ENCODE assay signal across 10 mouse cellular contexts in genomic region chr1:172489585-172490250, GRCm38 (mm10). TPM values are rescaled to one million over a fixed set of nuclear protein-coding genes. Genes with fewer than 3 reads are reported as not detected.
A peak's percentile ranks its signal among the peaks of the same experiment; 100 is the strongest.
DNase-seq lines count a peak whose midpoint lies in the region; ATAC-seq and TF ChIP-seq lines count a peak whose summit lies in the region.
"Had no signal": no experiment of that assay in that cellular context is flagged by ENCODE, and none has a peak within 500 bp of the region (broad histone marks: within the 10 kb centered on the region; RNA-seq: fewer than 3 reads in every experiment).

No protein-coding gene starts in this region.

- TF ChIP-seq EP300 in heart, adult 2 months (IDR thresholded peaks at IDR 0.05; ENCODE audit: insufficient read depth, low read depth, low read length) = no peak

- H3K4me3 ChIP-seq in heart, adult 2 months = peak overlapping the region; percentile 45; the same call in 1 of the 2 replicates
- H3K4me3 ChIP-seq in brown adipose tissue, adult 24 weeks (ENCODE audit: insufficient read depth, low read depth, low read length) = 0 out of 2 replicates have a peak overlapping the region, but pooled peaks have one; percentile 52
- peak overlapping the region; percentile 16; the same call in 1 of the 2 replicates for H3K4me3 ChIP-seq in hindbrain, embryonic 12.5 days
- peak overlapping the region; percentile 25; the same call in 1 of the 2 replicates for H3K4me3 ChIP-seq in midbrain, embryonic 10.5 days

- no peak for TF ChIP-seq POLR2A in heart, adult 2 months (IDR thresholded peaks at IDR 0.05; ENCODE audit: insufficient read depth, low read depth, low read length)

- H3K27ac ChIP-seq in heart, adult 2 months = no peak overlapping the region; the same call in 1 of the 2 replicates
- no peak overlapping the region for H3K27ac ChIP-seq in brown adipose tissue, adult 24 weeks (replicated peaks; ENCODE audit: low read depth, low read length)
- no peak overlapping the region for H3K27ac ChIP-seq in hindbrain, embryonic 12.5 days
- H3K27ac ChIP-seq in midbrain, embryonic 10.5 days (replicated peaks) = no peak overlapping the region; the same call in 1 of the 2 replicates
- H3K27ac ChIP-seq: macrophage had no signal

- 48% methylated on average over 12 of the region's 12 CpGs for WGBS in heart, adult 2 months
- 63% methylated on average over 12 of the region's 12 CpGs for WGBS in hindbrain, embryonic 12.5 days
- WGBS in midbrain, embryonic 10.5 days = 59% methylated on average over 12 of the region's 12 CpGs

- intact Hi-C loops in heart, adult 2 months (cut with DNase I) = loop anchor here (1.0 to 10.0 kb wide), 3 partner anchors 77 to 465 kb away; partner anchors contain the start of genes Dusp23 and Vangl2

- no peaks in the 10 kb centered on the region for H3K36me3 ChIP-seq in heart, adult 2 months (ENCODE audit: control insufficient read depth, insufficient read depth, low read length)
- peaks cover 53% of the 10 kb centered on the region for H3K36me3 ChIP-seq in hindbrain, embryonic 12.5 days
- peaks cover 89% of the 10 kb centered on the region for H3K36me3 ChIP-seq in midbrain, embryonic 10.5 days

- TF ChIP-seq CTCF in heart, adult 2 months (IDR thresholded peaks at IDR 0.05) = no peak

- peak; percentile 17 for ATAC-seq in hindbrain, embryonic 12.5 days (ENCODE audit: low FRiP score)

- H3K27me3 ChIP-seq in heart, adult 2 months (ENCODE audit: control insufficient read depth, insufficient read depth, low read length) = no peaks in the 10 kb centered on the region
- H3K27me3 ChIP-seq in hindbrain, embryonic 12.5 days = no peaks in the 10 kb centered on the region
- H3K27me3 ChIP-seq in midbrain, embryonic 10.5 days (ENCODE audit: low read depth, poor library complexity, severe bottlenecking) = no peaks in the 10 kb centered on the region; the same call in 1 of the 2 replicates

- H3K9me3 ChIP-seq in hindbrain, embryonic 12.5 days (replicated peaks) = no peaks in the 10 kb centered on the region
- no peaks in the 10 kb centered on the region for H3K9me3 ChIP-seq in midbrain, embryonic 10.5 days (replicated peaks)

- no peaks in the 10 kb centered on the region for H3K79me2 ChIP-seq in heart, adult 2 months (replicated peaks; ENCODE audit: control insufficient read depth, insufficient read depth, low read length)

- no peak overlapping the region for H3K9ac ChIP-seq in heart, adult 2 months (ENCODE audit: low read depth, low read length)
- H3K9ac ChIP-seq in hindbrain, embryonic 12.5 days = peak overlapping the region; percentile 32; the same call in 1 of the 2 replicates

- DNase-seq in heart, adult 2 months = no peak
- DNase-seq in heart, adult 9 months (ENCODE audit: low spot score in 2 of 2) = no peak
- no peak for DNase-seq in midbrain, embryonic 10.5 days (ENCODE audit: low spot score)
- DNase-seq in adrenal gland, adult 18-20 months (ENCODE audit: low spot score in 2 of 2) = no peak
- no peak for DNase-seq in kidney, postnatal 14 days
- no peak for DNase-seq in yolk sac, embryonic 10.5 days (ENCODE audit: low spot score)

- H3K4me2 ChIP-seq in hindbrain, embryonic 12.5 days (replicated peaks) = peak overlapping the region; percentile 37

- H3K4me1 ChIP-seq in heart, adult 2 months (ENCODE audit: control insufficient read depth, insufficient read depth, low read length) = peaks cover 1% of the 10 kb centered on the region; the same call in 1 of the 2 replicates
- no peaks in the 10 kb centered on the region for H3K4me1 ChIP-seq in brown adipose tissue, adult 24 weeks (ENCODE audit: control insufficient read depth, insufficient read depth, insufficient read length, low read length)
- peaks cover 38% of the 10 kb centered on the region for H3K4me1 ChIP-seq in hindbrain, embryonic 12.5 days
- H3K4me1 ChIP-seq in midbrain, embryonic 10.5 days = peaks cover 56% of the 10 kb centered on the region

RNA-seq across cellular contexts. Expression of gene Igsf9, which starts 8.1 kb away (rescaled TPM):
- total RNA-seq in heart, adult 2 months (2021) = under 1 TPM; 0.36 to 0.47 TPM
- 2.1 and 3.8 TPM in 2 replicates for polyA plus RNA-seq in heart, adult 2 months (2012; rRNA removed)
- polyA plus RNA-seq in brown adipose tissue, adult 24 weeks (2012; ENCODE audit: insufficient read depth, insufficient read length, missing spikeins) = 0.96 TPM in 1 of 2 replicates, not detected in the other
- 69.9 and 82.2 TPM in 2 replicates for polyA plus RNA-seq in hindbrain, embryonic 12.5 days (2016; fragmentation: Nextera tagmentation; extraction: Ambion mirVana)
- polyA plus RNA-seq in midbrain, embryonic 10.5 days (2016; fragmentation: Nextera tagmentation; extraction: Ambion mirVana) = 76.2 and 95.8 TPM in 2 replicates
- total RNA-seq in adrenal gland, adult 18-20 months (2021) = 1 to 10 TPM; 1.1 to 3.2 TPM

RNA-seq across cellular contexts. Expression of gene Tagln2, which starts 10.1 kb away (rescaled TPM):
- 10 to 100 TPM; 65.5 to 77.8 TPM for total RNA-seq in heart, adult 2 months (2021)
- 131 and 152 TPM in 2 replicates for polyA plus RNA-seq in heart, adult 2 months (2012; rRNA removed)
- 26.2 and 29.3 TPM in 2 replicates for polyA plus RNA-seq in brown adipose tissue, adult 24 weeks (2012; ENCODE audit: insufficient read depth, insufficient read length, missing spikeins)
- polyA plus RNA-seq in hindbrain, embryonic 12.5 days (2016; fragmentation: Nextera tagmentation; extraction: Ambion mirVana) = 53.2 and 64.5 TPM in 2 replicates
- 70.8 and 79.2 TPM in 2 replicates for polyA plus RNA-seq in midbrain, embryonic 10.5 days (2016; fragmentation: Nextera tagmentation; extraction: Ambion mirVana)
- total RNA-seq in adrenal gland, adult 18-20 months (2021) = 10 to 100 TPM; 64.7 to 65.1 TPM

RNA-seq across cellular contexts. Expression of gene Slamf9, which starts 14.6 kb away (rescaled TPM):
- 1 to 10 TPM; 1.2 to 2.3 TPM for total RNA-seq in heart, adult 2 months (2021)
- 6.8 and 7.0 TPM in 2 replicates for polyA plus RNA-seq in heart, adult 2 months (2012; rRNA removed)
- polyA plus RNA-seq in brown adipose tissue, adult 24 weeks (2012; ENCODE audit: insufficient read depth, insufficient read length, missing spikeins) = 3.5 and 4.5 TPM in 2 replicates
- polyA plus RNA-seq in hindbrain, embryonic 12.5 days (2016; fragmentation: Nextera tagmentation; extraction: Ambion mirVana) = 0.27 and 0.40 TPM in 2 replicates
- 0.09 and 0.16 TPM in 2 replicates for polyA plus RNA-seq in midbrain, embryonic 10.5 days (2016; fragmentation: Nextera tagmentation; extraction: Ambion mirVana)
- total RNA-seq in adrenal gland, adult 18-20 months (2021) = 1 to 10 TPM; 3.4 to 5.0 TPM

RNA-seq across cellular contexts. Expression of gene Cfap45, which starts 30.9 kb away (rescaled TPM):
- total RNA-seq in heart, adult 2 months (2021) = under 1 TPM; 0.39 to 0.52 TPM
- polyA plus RNA-seq in heart, adult 2 months (2012; rRNA removed) = 0.26 and 0.53 TPM in 2 replicates
- not detected in 2 replicates for polyA plus RNA-seq in brown adipose tissue, adult 24 weeks (2012; ENCODE audit: insufficient read depth, insufficient read length, missing spikeins)
- 3.3 and 4.4 TPM in 2 replicates for polyA plus RNA-seq in hindbrain, embryonic 12.5 days (2016; fragmentation: Nextera tagmentation; extraction: Ambion mirVana)
- 1.0 and 1.7 TPM in 2 replicates for polyA plus RNA-seq in midbrain, embryonic 10.5 days (2016; fragmentation: Nextera tagmentation; extraction: Ambion mirVana)
- under 1 TPM; 0.35 to 0.40 TPM for total RNA-seq in adrenal gland, adult 18-20 months (2021)
- total RNA-seq: gastrocnemius, postnatal 25 days had no signal

Comparison
In these comparisons a context has a peak if more than half of its experiments do, and no peak if none do; other contexts are left out.
1. RNA of gene Igsf9, which starts 8.1 kb away (polyA plus RNA-seq): 69.9 to 82.2 TPM in hindbrain, embryonic 12.5 days and 76.2 to 95.8 TPM in midbrain, embryonic 10.5 days; 2.1 to 3.8 TPM in heart, adult 2 months and 0.96 TPM in brown adipose tissue, adult 24 weeks; every median in the first group is over 10 times any median in the second.
2. Peak in every context shown above with its lines, with median percentiles within 50 percentile points of each other: H3K4me3 ChIP-seq.